Mouse (Mus musculus): ENCODE measurements around the gene Plin2.

The Plin2 gene

GRCm38 (mm10) chr4:86669780-86670201, at the start of gene Plin2:
Gene Plin2 (minus strand): TSS chr4:86670060.
- in situ Hi-C loops (cut with MboI, MseI): loop anchor here (5.0 kb wide), 1 partner anchor 38 kb away; no protein-coding TSS in a partner anchor

DNA sequence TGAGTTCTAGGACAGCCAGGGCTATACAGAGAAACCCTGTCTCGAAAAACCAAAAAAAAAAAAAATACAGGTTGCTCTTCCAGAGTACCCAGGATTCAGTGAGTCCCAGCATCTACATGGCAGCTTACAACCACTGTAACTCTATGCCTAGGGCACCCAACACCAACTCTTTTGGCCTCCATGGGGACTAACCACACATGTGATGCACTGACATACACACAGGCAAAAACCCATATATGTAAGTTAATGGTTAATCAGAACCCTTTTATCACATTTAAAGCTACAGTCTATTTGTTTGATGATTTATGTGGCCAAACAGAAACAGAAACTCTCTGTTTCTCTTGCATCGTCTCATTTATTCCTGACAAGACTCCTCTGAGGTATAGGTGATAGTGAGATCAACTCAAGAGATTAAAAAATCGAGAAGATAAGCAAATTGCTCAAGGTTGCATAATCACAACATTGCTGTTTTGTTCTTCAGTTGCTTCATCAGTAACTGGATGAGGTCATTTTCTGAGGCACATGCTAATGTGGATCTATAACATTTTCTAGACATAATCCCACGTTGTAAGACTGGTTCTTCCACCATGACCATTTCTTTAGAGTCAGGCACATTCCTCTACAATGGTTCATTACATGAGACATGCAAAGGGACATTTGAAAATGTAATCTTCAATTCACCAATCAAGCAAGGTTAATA, 49.2 kb upstream of the Plin2 start:
- in situ Hi-C loops (cut with MboI, MseI): no loop called here

DNA sequence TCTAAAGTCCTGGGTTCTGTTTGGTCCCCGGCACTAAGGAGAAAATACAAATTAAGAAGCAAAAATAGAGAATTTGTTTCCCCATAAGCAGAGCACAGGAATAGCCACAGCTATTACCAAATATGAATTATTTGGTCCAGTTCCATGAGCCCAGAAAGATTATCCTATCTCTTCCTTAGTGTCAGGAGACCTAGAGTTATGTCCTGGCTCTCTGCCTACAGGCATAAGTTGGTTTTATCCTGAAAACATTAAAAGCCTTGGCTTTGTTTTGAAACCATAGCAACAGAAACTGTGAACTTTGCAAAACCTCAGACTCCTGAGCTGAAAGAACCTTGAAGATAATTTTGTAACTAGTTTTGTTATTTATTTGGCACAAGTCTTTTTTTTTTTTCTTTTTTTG, 47.3 kb upstream of the Plin2 start:
- in situ Hi-C loops (cut with MboI, MseI): no loop called here

- in situ Hi-C loops (cut with MboI, MseI): no loop called here
Measured at GRCm38 (mm10) chr4:86715341-86715740, 45.5 kb upstream of the Plin2 start.

- in situ Hi-C loops (cut with MboI, MseI): no loop called here
Measured at GRCm38 (mm10) chr4:86713518-86713917, 43.7 kb upstream of the Plin2 start.

- in situ Hi-C loops (cut with MboI, MseI): no loop called here
Measured at GRCm38 (mm10) chr4:86712751-86713195, 42.9 kb upstream of the Plin2 start.

- in situ Hi-C loops (cut with MboI, MseI): no loop called here
Measured at GRCm38 (mm10) chr4:86710666-86711215, 40.9 kb upstream of the Plin2 start.

DNA sequence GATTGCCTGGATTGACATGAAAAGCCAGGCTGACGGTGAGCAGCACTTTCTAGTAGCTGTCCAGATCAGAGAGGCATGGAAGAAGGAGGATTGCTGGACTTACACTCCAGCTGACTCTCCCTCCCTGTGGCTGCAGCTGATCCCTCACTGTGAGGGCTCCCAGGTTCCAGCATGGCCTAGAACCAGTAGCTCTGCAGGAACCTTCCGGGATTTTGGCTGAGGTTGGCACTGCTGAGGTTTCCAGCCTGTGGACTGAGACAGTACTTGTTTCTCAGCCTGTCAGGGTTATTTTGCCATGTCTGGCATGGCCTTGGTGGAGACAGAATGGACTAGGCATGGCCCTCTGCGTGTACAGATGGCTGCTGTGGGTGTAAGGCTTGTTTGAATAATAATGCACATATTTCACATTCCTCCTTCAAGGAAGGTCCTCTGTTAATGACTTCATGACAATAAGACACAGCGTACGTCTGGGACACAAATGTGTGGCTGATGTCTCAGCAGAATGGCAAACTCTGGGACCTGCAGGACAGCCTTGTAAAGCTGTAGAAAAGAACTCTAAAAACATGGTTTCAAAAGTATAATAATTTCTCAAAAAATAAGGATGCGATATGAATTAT, 40.3 kb upstream of the Plin2 start:
- in situ Hi-C loops (cut with MboI, MseI): no loop called here

- in situ Hi-C loops (cut with MboI, MseI): loop anchor here (5.0 kb wide), 1 partner anchor 42 kb away; no protein-coding TSS in a partner anchor
Measured at GRCm38 (mm10) chr4:86708801-86709200, 38.9 kb upstream of the Plin2 start.

- in situ Hi-C loops (cut with MboI, MseI): loop anchor here (5.0 kb wide), 1 partner anchor 72 kb away; no protein-coding TSS in a partner anchor
Measured at GRCm38 (mm10) chr4:86699161-86699865, 29.5 kb upstream of the Plin2 start.

- in situ Hi-C loops (cut with MboI, MseI): loop anchor here (5.0 kb wide), 1 partner anchor 70 kb away; no protein-coding TSS in a partner anchor
Measured at GRCm38 (mm10) chr4:86696890-86697289, 27.0 kb upstream of the Plin2 start.

DNA sequence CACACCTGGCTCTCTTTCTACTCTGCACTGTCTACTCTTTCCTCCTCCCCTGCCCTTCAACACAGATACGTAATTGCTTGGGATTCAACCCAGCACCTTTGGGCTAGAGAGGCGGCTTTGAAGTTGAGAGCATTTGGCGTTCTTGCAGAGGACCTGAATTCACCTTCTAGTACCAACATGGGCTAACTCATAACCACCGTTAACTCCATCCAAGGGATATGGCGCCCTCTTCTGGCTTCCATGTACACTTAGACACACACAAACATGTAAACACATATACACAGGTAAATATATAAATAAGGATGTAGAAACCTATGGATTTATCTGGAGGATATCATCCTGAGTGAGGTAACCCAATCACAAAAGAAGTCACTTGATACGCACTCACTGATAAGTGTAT, 25.2 kb upstream of the Plin2 start:
- in situ Hi-C loops (cut with MboI, MseI): loop anchor here (5.0 kb wide), 1 partner anchor 68 kb away; no protein-coding TSS in a partner anchor

DNA sequence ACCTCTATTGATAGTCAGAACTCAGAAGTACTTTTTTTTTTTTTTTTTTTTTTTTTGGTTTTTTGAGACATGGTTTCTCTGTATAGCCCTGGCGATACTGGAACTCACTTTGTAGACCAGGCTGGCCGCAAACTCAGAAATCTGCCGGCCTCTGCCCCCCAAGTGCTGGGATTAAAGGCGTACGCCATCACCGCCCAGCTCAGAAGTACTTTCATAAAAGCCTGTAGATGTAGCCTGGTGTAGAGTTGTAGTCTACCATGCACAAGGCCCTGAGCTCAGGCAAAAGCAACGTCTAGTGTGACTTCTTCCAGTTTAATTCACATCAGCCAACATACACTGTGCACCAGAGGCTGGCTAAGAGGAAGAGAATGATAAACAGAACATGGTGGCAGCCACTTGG, 23.1 kb upstream of the Plin2 start:
- in situ Hi-C loops (cut with MboI, MseI): no loop called here

DNA sequence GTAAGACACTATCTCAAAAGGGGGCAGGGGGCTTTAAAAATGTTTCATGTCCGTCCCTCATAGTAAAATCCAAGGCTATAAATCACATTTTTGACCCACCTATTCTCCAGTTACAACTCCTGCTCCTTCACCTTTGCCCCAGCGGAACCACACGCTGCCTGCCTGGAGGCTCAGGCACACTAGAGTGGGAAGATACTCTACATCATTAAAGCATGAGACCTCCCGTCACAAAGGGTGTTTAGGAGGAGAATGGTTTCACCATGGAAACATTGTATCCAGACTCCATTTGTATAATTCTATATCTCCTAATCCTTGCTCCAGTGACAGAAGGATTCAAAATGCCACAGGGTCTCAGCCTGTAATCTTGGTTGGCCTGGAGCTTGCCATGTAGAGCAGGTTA, 21.4 kb upstream of the Plin2 start:
- in situ Hi-C loops (cut with MboI, MseI): no loop called here

DNA sequence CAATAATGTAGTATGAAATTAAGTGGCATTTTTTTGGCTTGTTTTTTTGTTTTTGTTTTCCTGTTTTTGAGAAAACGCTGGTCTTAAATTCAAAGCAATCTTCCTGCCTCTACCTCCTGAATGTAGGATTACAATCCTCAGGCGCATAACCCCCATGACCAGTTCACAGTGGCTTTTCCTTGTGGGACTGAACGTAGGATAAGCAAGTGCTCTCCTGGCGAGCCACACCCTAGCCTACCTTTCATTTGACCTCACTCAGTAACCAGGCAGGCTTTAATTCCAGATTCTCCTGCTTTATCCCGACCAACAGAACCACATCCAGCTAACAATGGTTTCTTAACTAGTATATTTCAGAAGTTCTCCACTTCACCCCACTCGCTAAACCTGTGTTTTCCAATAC, 20.9 kb upstream of the Plin2 start:
- in situ Hi-C loops (cut with MboI, MseI): no loop called here

- in situ Hi-C loops (cut with MboI, MseI): no loop called here
Measured at GRCm38 (mm10) chr4:86690194-86690593, 20.3 kb upstream of the Plin2 start.

- in situ Hi-C loops (cut with MboI, MseI): no loop called here
Measured at GRCm38 (mm10) chr4:86689056-86689735, 19.3 kb upstream of the Plin2 start.

GRCm38 (mm10) chr4:86686564-86686963, 16.7 kb upstream of the Plin2 start:
- in situ Hi-C loops (cut with MboI, MseI): no loop called here

DNA sequence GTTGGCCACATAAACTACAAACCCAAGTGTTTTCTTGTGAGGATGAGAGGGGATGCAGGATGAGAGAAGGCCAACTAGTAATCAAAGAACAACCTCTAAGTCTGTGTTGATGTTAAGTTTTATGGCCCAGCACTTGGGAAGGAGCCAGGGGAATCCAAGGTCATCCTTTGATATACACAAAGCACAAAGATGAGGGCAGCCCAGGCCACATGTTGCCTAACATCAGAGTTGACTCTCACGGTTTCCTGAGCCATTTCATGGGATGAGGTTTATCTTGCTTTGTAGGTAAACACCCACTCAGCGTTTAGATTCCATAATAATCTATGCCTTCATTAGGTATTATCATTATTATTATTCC, 16.1 kb upstream of the Plin2 start:
- in situ Hi-C loops (cut with MboI, MseI): no loop called here

DNA sequence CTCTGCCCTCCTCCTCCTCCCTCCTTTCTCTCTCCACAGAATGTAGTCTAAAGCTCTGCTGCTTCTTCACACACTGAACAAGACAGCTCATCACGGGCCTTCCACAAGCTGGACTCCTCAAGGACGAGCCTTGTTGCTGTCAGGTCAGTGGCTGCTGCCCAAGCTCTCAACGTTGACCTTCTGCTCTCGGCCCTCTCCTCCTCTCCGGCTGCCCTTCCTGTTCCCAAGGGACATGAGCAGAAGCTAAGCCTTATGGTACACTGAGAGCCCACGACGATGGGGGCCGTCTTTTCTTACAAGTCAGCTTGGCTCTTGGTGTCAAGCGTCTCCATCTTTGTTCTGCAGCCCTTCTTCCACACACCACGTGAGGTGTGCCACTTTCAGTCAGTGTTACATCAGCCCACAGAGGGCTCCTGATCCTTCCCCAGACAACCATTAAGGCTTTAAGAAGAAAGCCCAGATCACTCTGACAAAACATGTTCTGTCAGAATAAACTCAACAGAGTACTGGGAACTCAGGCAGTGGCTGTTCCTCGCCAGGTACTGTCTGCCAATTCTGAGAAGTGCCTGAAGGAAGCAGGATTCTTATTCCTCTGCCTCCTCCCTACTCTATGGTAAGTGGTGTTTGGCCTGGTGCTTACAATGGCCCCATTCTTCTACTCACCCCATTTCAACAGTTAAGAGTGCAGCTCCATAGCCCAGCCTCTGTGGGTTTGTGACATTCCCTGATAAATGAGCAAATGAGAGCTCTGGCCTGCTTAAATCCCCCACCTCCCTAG, 15.6 kb upstream of the Plin2 start:
- in situ Hi-C loops (cut with MboI, MseI): no loop called here

DNA sequence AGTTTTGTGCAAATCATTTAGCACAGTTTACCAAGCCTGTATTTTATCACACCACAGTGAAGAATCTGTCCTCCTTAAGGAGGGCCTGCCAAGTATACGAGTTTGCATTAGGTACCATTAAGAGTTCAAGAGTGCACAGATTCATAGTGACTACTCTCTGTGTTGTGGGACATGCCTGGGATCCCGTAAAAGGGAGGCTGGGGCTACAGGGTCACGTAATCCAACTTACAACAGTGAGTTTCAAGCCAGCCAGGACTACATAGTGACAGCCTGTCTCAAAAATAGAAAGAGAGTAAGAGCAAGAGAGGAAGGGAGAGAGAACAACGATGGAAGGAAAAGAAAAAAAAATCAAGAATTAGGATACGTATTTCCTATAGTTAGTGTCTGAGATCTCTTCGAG, 14.9 kb upstream of the Plin2 start:
- in situ Hi-C loops (cut with MboI, MseI): no loop called here
